Mouse (Mus musculus) adrenal gland, adult (tissue): ENCODE measurements around the gene 9030612E09Rik.
A peak's percentile ranks its signal among the peaks of the same experiment; 100 is the strongest.

ENCODE experiments used
- DNase-seq, 2 experiments: peaks; one replicate each; pipeline ENCODE4 v3.0.0; 2022 to 2023; ENCODE audit warnings: low spot score in 1 of 2; ENCODE audit not compliant: inconsistent age in 2 of 2

9030612E09Rik gene

DNA sequence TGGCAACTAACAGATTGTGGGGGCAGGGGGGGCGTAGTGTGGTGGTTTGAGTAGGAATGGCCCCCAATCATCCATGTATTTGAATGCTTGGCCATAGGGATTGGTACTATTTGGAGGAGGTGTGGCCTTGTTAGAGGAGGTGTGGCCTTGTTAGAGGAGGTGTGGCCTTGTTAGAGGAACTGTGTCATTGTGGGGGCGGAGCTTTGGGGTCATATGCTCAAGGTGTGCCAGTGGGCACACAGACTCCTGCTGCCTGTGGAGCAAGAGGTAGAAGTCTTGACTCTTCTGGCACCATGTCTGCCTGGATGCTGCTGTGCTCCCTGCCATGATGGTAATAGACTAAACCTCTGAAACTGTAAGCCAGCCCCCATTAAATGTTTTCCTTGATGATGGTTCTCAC, 25.7 kb downstream of the 9030612E09Rik start:
- no peak for DNase-seq

DNA sequence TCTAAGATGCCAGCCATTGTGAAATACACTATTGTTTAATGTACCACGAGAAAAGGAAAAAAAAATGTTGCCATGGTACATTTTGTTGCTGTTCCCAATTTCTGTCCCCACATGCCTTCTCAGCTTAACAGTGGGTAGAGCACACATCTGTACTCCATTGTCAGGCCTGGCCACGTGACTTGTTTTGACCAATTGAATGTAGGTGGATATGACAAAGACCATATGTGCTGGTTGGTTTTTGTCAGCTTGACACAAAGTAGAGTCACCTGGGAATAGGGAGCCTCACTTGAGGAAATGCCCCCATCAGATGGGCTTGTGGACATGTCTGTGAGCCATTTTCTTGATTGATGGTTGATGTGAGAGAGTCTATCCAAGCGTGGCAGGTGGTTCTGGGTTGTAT, 29.4 kb downstream of the 9030612E09Rik start:
- DNase-seq = no peak

DNA sequence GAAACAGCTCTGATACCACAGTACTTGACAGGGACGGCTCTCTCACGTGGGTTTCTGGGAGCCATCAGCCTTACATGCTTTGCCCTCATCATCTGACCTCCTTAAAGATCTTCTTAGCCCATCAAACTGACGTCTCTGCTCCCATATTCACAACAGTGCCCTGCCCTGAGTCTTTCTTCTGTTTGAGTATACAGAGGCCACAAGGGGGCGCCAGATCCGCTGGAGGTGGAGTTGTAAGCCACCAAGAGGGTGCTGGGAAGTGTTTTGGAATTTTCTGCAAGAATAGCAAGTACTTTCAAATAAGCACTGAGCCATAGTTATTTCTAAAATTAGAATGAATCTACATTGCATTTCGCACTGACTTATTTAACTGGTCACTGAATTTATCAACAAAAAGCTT, 37.4 kb downstream of the 9030612E09Rik start:
- peak in 1 of 2 experiments; percentile 54 for DNase-seq

- no peak for DNase-seq
These were observed 42.9 kb downstream of the 9030612E09Rik start for GRCm38 (mm10) chr10:43217361-43217900.

DNA sequence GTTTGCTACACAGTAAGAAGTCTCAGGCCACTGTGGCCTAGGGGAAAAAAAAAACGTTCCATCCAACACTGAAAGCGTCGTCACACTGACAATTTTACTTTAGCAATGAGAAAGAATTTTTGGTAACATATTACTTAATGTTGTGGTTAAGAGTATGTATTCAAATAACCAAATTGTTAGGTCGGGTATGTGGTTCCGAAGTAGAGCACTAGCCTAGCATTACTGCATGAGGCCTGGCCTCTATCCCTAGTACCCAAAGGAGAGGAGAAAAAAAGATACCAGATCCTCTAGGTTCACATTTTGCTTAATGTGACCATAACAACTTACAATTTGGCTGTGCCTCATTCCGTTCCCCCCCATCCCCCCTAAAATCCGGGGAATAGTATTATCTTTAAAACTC, 46.0 kb downstream of the 9030612E09Rik start:
- DNase-seq = no peak

DNA sequence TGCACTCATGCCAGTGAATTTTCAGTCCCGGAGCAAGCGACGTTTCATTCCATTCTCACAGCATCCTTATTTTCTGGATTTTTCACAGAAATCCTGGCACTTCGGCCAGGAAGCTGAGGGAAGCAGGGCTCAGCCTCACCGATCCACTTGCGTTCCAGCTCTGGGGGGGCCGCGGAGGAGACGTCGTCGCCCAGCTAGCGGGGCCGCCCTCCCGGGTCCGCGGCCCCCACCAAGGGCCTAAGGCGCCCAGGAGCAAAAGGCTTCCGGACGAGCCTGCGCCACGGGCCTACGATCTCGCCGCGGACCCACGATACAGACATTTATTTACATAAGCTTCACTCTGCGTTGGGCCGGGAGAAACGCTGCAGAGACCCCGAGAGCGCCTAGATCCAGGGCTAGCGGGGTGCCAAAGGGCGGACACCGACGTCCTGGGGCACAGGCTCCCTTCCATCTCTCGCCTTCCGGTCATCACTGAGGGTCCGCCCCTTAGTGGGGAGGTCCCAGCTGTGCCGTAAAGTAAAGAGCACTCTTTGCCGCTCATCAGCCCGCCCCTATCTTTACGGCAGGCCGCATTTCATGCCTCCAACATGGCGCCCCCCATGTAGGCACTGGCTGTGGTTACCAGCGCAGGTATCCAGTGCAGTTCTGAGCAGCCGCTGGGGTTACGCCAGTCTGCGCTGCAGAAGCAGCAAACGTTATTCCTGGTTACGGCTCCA, 46.6 kb downstream of the 9030612E09Rik start, which contains the start of gene Pdss2:
Gene Pdss2, plus strand, starts transcription at position 577 of the 716 bp plus-strand sequence.
- peak; percentile 96 to 98 for DNase-seq

DNA sequence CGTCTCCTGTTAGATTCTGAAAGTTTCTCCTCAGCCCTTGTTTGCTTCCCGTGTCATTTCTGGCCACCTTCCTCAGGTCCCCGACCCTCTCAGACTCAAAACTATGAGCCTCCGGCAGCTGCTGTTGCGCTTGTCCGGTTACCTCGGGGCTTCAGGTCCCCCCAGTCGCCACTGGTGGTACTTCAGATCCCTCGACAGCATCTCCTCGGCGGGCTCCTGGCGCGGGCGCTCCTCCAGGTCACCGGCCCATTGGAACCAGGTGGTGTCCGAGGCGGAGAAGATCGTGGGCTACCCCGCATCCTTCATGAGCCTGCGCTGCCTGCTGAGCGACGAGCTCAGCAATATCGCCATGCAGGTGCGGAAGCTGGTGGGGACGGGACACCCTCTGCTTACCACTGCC, 47.2 kb downstream of the 9030612E09Rik start:
- no peak for DNase-seq

DNA sequence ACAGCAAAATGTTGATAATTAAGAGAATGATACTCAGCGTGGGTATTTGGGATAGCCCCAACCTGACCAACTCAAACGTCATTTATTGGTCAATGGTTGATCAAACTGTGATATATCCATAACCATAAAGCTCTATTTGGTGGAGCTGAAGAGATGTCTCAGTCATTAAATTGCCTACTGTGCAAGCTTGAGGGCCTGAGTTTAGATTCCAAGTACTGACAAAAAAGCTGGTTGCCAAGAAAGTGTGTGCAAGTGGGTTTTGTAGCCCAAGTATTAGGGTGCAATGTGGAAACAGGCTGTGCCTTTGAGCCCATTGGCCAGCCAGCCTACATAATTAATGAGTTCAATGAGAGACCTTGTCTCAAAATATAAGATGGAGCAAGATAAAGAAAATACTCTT, 48.9 kb downstream of the 9030612E09Rik start:
- DNase-seq = no peak
